Mouse (Mus musculus) effector memory CD4-positive, alpha-beta T cell, adult 7 months (primary cell): Measurements from ENCODE around the gene A230072I06Rik. TPM values are rescaled to one million over a fixed set of nuclear protein-coding genes. Genes with fewer than 3 reads are reported as not detected.

ENCODE experiments used
- polyA plus RNA-seq: library from polyadenylated mRNA; unstranded; fragments of 100-300 nt; shearing (Covaris generic); gene quantifications from one replicate; pipeline ENCODE4 v1.2.1, GENCODE M21; 2017

A230072I06Rik gene
- 0.21 TPM for polyA plus RNA-seq

GRCm38 (mm10) chr8:12278663-12279312, at the start of gene A230072I06Rik:
A230072I06Rik (plus strand) TSS chr8:12278819.

Other genes with a start within 250 kb of the A230072I06Rik start
- gene Sox1, start 116.5 kb downstream of the A230072I06Rik start, polyA plus RNA-seq, result not detected